Mouse (Mus musculus): Measurements from ENCODE around the gene Mpig6b. TPM values are rescaled to one million over a fixed set of nuclear protein-coding genes. Genes with fewer than 3 reads are reported as not detected.

Gene Mpig6b
- polyA plus RNA-seq, 1 experiment = 2.1 TPM

- peak; percentile 94 for DNase-seq
- WGBS = 3% methylated on average over 67 of the region's 67 CpGs
- TF ChIP-seq POLR2A (IDR thresholded peaks at IDR 0.05; ENCODE audit: borderline replicate concordance, extremely low read depth, low read depth, low read length) = peak; percentile 87; the same call in 1 of the 2 replicates
- no peak for TF ChIP-seq CTCF (IDR thresholded peaks at IDR 0.05; ENCODE audit: insufficient read depth, low read length)
- Histone ChIP-seq H3K4me1 (ENCODE audit: control insufficient read depth, insufficient read depth, low read length) (peaks cover 11% of the 10 kb centered on the region), H3K4me3 (replicated peaks; ENCODE audit: extremely low read depth, low read depth, low read length) (peak within 1 kb of the TSS; percentile 95)
Observed at GRCm38 (mm10) chr17:35088825-35089644, 23.1 kb upstream of the Mpig6b start, which contains the start of gene Abhd16a. Gene Abhd16a (plus strand): TSS chr17:35089263.

- Histone ChIP-seq H3K4me3 (replicated peaks; ENCODE audit: extremely low read depth, low read depth, low read length) (no peak overlapping the region), H3K4me1 (ENCODE audit: control insufficient read depth, insufficient read depth, low read length) (peaks cover 11% of the 10 kb centered on the region)
- no peak for DNase-seq
- TF ChIP-seq POLR2A (IDR thresholded peaks at IDR 0.05; ENCODE audit: borderline replicate concordance, extremely low read depth, low read depth, low read length) (no peak), CTCF (IDR thresholded peaks at IDR 0.05; ENCODE audit: insufficient read depth, low read length) (no peak)
- 30% methylated on average over 2 of the region's 2 CpGs for WGBS
Observed at GRCm38 (mm10) chr17:35088151-35088550, 22.2 kb upstream of the Mpig6b start.

GRCm38 (mm10) chr17:35085208-35085865, 19.4 kb upstream of the Mpig6b start, which contains the start of gene Ly6g6f:
Gene Ly6g6f (minus strand): TSS chr17:35085610.
- WGBS = 49% methylated on average over 7 of the region's 7 CpGs

GRCm38 (mm10) chr17:35083929-35084497, 18.0 kb upstream of the Mpig6b start:
- H3K4me3 ChIP-seq (replicated peaks; ENCODE audit: extremely low read depth, low read depth, low read length) = no peak overlapping the region
- TF ChIP-seq CTCF (IDR thresholded peaks at IDR 0.05; ENCODE audit: insufficient read depth, low read length) = no peak
- TF ChIP-seq POLR2A (IDR thresholded peaks at IDR 0.05; ENCODE audit: borderline replicate concordance, extremely low read depth, low read depth, low read length) = no peak
- no peaks in the 10 kb centered on the region for H3K4me1 ChIP-seq (ENCODE audit: control insufficient read depth, insufficient read depth, low read length)
- 62% methylated on average over 3 of the region's 3 CpGs for WGBS
- no peak for DNase-seq

More at GRCm38 (mm10) chr17:35085208-35085865, 19.4 kb upstream of the Mpig6b start, which contains the start of gene Ly6g6f:
- DNase-seq = no peak
- Histone ChIP-seq H3K4me1 (ENCODE audit: control insufficient read depth, insufficient read depth, low read length) (peaks cover 4% of the 10 kb centered on the region; the same call in 1 of the 2 replicates), H3K4me3 (replicated peaks; ENCODE audit: extremely low read depth, low read depth, low read length) (no peak within 1 kb of the TSS)
- TF ChIP-seq POLR2A (IDR thresholded peaks at IDR 0.05; ENCODE audit: borderline replicate concordance, extremely low read depth, low read depth, low read length) (no peak), CTCF (IDR thresholded peaks at IDR 0.05; ENCODE audit: insufficient read depth, low read length) (no peak)

- Histone ChIP-seq H3K4me1 (ENCODE audit: control insufficient read depth, insufficient read depth, low read length) (no peaks in the 10 kb centered on the region; the same call in 1 of the 2 replicates), H3K4me3 (replicated peaks; ENCODE audit: extremely low read depth, low read depth, low read length) (no peak overlapping the region)
- no peak for DNase-seq
- 90% methylated on average over 16 of the region's 16 CpGs for WGBS
- TF ChIP-seq CTCF (IDR thresholded peaks at IDR 0.05; ENCODE audit: insufficient read depth, low read length) (no peak), POLR2A (IDR thresholded peaks at IDR 0.05; ENCODE audit: borderline replicate concordance, extremely low read depth, low read depth, low read length) (no peak)
Observed at GRCm38 (mm10) chr17:35082841-35083576, 17.0 kb upstream of the Mpig6b start.

- DNase-seq = no peak
- H3K4me3 ChIP-seq (replicated peaks; ENCODE audit: extremely low read depth, low read depth, low read length) = no peak overlapping the region
- WGBS = 88% methylated on average over 4 of the region's 4 CpGs
- TF ChIP-seq CTCF (IDR thresholded peaks at IDR 0.05; ENCODE audit: insufficient read depth, low read length) (no peak), POLR2A (IDR thresholded peaks at IDR 0.05; ENCODE audit: borderline replicate concordance, extremely low read depth, low read depth, low read length) (no peak)
- H3K4me1 ChIP-seq (ENCODE audit: control insufficient read depth, insufficient read depth, low read length) = no peaks in the 10 kb centered on the region; the same call in none of the 2 replicates
Observed at GRCm38 (mm10) chr17:35080710-35081109, 14.7 kb upstream of the Mpig6b start.

GRCm38 (mm10) chr17:35080248-35080647, 14.3 kb upstream of the Mpig6b start:
- TF ChIP-seq POLR2A (IDR thresholded peaks at IDR 0.05; ENCODE audit: borderline replicate concordance, extremely low read depth, low read depth, low read length) = no peak
- TF ChIP-seq CTCF (IDR thresholded peaks at IDR 0.05; ENCODE audit: insufficient read depth, low read length) = no peak
- DNase-seq = no peak
- Histone ChIP-seq H3K4me3 (replicated peaks; ENCODE audit: extremely low read depth, low read depth, low read length) (no peak overlapping the region), H3K4me1 (ENCODE audit: control insufficient read depth, insufficient read depth, low read length) (no peaks in the 10 kb centered on the region; the same call in none of the 2 replicates)
- WGBS = 59% methylated on average over 6 of the region's 6 CpGs

- WGBS = 49% methylated on average over 9 of the region's 9 CpGs
- no peak for TF ChIP-seq CTCF (IDR thresholded peaks at IDR 0.05; ENCODE audit: insufficient read depth, low read length)
- TF ChIP-seq POLR2A (IDR thresholded peaks at IDR 0.05; ENCODE audit: borderline replicate concordance, extremely low read depth, low read depth, low read length) = no peak
Observed at GRCm38 (mm10) chr17:35079778-35080177, 13.8 kb upstream of the Mpig6b start.

More at GRCm38 (mm10) chr17:35079778-35080177, 13.8 kb upstream of the Mpig6b start:
- Histone ChIP-seq H3K4me3 (replicated peaks; ENCODE audit: extremely low read depth, low read depth, low read length) (no peak overlapping the region), H3K4me1 (ENCODE audit: control insufficient read depth, insufficient read depth, low read length) (no peaks in the 10 kb centered on the region; the same call in none of the 2 replicates)
- no peak for DNase-seq

Measured in lung, adult 2 months (tissue).